Mouse (Mus musculus): Measurements from ENCODE around the gene Epo.

The Epo gene

GRCm38 (mm10) chr5:137533117-137533827, at the start of gene Epo, which contains the start of gene Gnb2:
Gene Epo, minus strand, starts transcription at chr5:137533242.
Gene Gnb2, minus strand, starts transcription at chr5:137533510.
- Histone ChIP-seq H3K9me3 (ENCODE audit: low read length) (no peaks in the 10 kb centered on the region), H3K4me1 (replicated peaks; ENCODE audit: low read depth, low read length) (peaks cover 46% of the 10 kb centered on the region), H3K27me3 (ENCODE audit: insufficient read depth, low read length) (peaks cover 14% of the 10 kb centered on the region), H3K36me3 (ENCODE audit: insufficient read depth, low read length) (peaks cover 22% of the 10 kb centered on the region), H3K4me3 (replicated peaks; ENCODE audit: low read length) (peak within 1 kb of the TSS; percentile 89)
- no peak for TF ChIP-seq NANOG (IDR thresholded peaks at IDR 0.05; ENCODE audit: borderline replicate concordance, low read length)
- TF ChIP-seq POU5F1 (IDR thresholded peaks at IDR 0.05; ENCODE audit: borderline replicate concordance, low read length), result no peak
- TF ChIP-seq CTCF (conservative IDR thresholded peaks at IDR 0.05; ENCODE audit: low read length), result no peak

DNA sequence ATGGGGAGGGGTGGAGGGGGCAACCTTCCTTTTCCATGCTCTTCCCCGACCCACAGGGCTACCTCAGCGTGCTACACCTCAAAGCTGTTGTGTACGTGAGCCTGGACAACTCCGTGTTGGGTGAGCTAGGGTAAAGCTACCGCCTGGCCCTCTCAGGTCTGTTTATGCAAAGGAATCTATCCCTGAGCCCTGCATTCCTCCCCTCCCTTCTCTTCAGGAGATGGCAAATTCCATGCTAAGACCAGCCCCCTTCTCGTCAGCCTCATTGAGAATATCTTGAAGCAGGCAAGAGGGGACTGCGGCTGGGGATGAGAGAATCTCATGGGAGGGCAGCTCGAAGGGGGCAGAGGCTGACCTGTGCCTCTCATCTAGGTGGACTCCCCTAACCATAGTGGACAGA, 49.7 kb upstream of the Epo start:
- H3K4me1 ChIP-seq (replicated peaks; ENCODE audit: low read depth, low read length), result peaks cover 42% of the 10 kb centered on the region
- TF ChIP-seq CTCF (conservative IDR thresholded peaks at IDR 0.05; ENCODE audit: low read length) (no peak), POU5F1 (IDR thresholded peaks at IDR 0.05; ENCODE audit: borderline replicate concordance, low read length) (no peak), NANOG (IDR thresholded peaks at IDR 0.05; ENCODE audit: borderline replicate concordance, low read length) (no peak)

DNA sequence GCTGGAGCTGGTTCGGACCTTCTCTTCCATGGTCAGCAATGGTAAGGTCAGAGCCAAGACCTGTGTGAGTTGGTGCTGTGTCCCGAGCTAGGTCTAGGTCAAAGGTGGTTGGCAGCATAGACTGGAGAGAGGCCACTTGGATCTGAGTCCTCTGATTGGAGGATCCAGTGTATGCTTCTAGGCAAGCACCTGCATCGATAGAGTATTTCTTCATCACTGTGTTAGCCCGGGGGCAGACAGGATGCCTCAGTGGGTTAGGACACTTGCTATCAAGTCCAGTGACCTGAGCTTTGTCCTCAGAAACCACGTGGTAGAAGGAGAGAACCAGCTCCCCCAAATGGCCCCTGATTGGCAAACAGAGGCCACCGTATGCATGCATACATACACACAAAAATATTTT, 47.2 kb upstream of the Epo start:
- H3K9me3 ChIP-seq (ENCODE audit: low read length), result no peaks in the 10 kb centered on the region
- no peaks in the 10 kb centered on the region for H3K36me3 ChIP-seq (ENCODE audit: insufficient read depth, low read length)
- no peak overlapping the region for H3K4me3 ChIP-seq (replicated peaks; ENCODE audit: low read length)
- peaks cover 51% of the 10 kb centered on the region for H3K27me3 ChIP-seq (ENCODE audit: insufficient read depth, low read length)
- no peak for TF ChIP-seq NANOG (IDR thresholded peaks at IDR 0.05; ENCODE audit: borderline replicate concordance, low read length)
- no peak for TF ChIP-seq POU5F1 (IDR thresholded peaks at IDR 0.05; ENCODE audit: borderline replicate concordance, low read length)
- TF ChIP-seq CTCF (conservative IDR thresholded peaks at IDR 0.05; ENCODE audit: low read length), result no peak
- H3K4me1 ChIP-seq (replicated peaks; ENCODE audit: low read depth, low read length), result peaks cover 27% of the 10 kb centered on the region

More for the DNA sequence above, 49.7 kb upstream of the Epo start:
- Histone ChIP-seq H3K36me3 (ENCODE audit: insufficient read depth, low read length) (no peaks in the 10 kb centered on the region), H3K27me3 (ENCODE audit: insufficient read depth, low read length) (peaks cover 39% of the 10 kb centered on the region), H3K9me3 (ENCODE audit: low read length) (no peaks in the 10 kb centered on the region), H3K4me3 (replicated peaks; ENCODE audit: low read length) (peak overlapping the region; percentile 68)

DNA sequence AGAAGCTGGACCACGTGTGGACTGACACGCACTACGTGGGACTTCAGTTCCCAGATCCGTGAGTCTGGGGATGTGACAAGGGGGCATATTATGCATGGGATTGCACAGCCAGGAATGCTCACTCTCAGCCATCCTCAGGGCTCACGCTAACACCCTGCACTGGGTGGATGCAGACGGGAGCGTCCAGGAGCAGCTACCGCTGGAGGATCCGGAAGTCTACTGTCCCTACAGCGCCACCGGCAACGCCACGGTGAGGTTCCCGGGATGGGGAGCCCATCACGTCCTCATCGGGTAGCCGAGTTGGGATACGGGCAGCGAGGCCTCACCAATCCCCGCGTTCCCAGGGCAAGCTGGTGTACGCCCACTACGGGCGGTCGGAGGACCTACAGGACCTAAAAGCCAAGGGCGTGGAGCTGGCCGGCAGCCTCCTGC, 41.4 kb upstream of the Epo start:
- H3K4me1 ChIP-seq (replicated peaks; ENCODE audit: low read depth, low read length), result peaks cover 33% of the 10 kb centered on the region
- peaks cover 51% of the 10 kb centered on the region for H3K27me3 ChIP-seq (ENCODE audit: insufficient read depth, low read length)
- H3K4me3 ChIP-seq (replicated peaks; ENCODE audit: low read length), result peak overlapping the region; percentile 52; the same call in 1 of the 2 replicates
- H3K36me3 ChIP-seq (ENCODE audit: insufficient read depth, low read length), result no peaks in the 10 kb centered on the region
- H3K9me3 ChIP-seq (ENCODE audit: low read length), result no peaks in the 10 kb centered on the region
- peak; percentile 24 for TF ChIP-seq CTCF (conservative IDR thresholded peaks at IDR 0.05; ENCODE audit: low read length)
- TF ChIP-seq POU5F1 (IDR thresholded peaks at IDR 0.05; ENCODE audit: borderline replicate concordance, low read length), result no peak

DNA sequence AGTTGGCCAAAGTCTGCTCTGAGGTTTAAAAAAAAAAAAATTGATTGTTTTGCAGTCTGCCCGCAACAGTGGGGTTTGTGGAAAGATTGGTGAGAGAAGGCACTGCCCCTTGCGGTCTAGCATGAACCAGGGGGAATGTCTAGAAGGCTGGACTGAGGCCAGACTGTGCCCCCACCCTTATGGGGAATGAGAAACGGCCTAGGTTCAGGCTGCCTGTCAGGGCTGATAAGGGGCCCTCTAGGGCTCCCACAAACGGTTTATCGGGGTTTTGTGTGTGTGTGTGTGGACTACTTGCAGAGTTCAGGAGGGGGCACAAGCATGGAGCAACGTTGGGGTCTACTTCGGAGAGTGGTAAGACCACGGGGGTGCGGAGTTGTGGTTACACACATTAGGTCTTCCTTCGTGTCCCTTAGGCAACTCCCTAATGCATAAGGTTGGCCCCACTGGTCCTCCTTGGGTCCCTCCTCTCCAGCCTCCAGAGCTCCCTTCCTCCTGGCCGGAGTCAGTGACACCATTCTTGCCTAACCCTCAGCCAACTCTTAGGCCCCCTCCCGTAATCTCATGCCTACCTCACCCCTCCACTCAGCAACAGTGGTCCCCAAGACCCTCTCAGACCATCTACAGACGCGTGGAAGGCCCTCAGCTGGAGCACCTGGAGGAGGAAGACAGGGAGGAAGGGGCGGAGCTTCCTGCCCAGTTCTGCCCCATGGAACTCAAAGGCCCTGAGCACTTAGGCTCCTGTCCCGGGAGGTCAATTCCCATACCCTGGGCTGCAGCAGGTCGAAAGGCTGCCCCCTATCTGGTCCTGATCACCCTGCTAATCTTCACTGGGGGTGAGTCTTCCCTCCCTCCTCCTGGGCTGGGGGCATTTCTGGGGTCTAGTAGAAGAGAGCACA, 37.9 kb upstream of the Epo start:
- Histone ChIP-seq H3K9me3 (ENCODE audit: low read length) (no peaks in the 10 kb centered on the region), H3K4me1 (replicated peaks; ENCODE audit: low read depth, low read length) (peaks cover 49% of the 10 kb centered on the region), H3K27me3 (ENCODE audit: insufficient read depth, low read length) (peaks cover 50% of the 10 kb centered on the region), H3K4me3 (replicated peaks; ENCODE audit: low read length) (no peak overlapping the region), H3K36me3 (ENCODE audit: insufficient read depth, low read length) (no peaks in the 10 kb centered on the region)
- no peak for TF ChIP-seq POU5F1 (IDR thresholded peaks at IDR 0.05; ENCODE audit: borderline replicate concordance, low read length)
- no peak for TF ChIP-seq CTCF (conservative IDR thresholded peaks at IDR 0.05; ENCODE audit: low read length)
- TF ChIP-seq NANOG (IDR thresholded peaks at IDR 0.05; ENCODE audit: borderline replicate concordance, low read length), result no peak

DNA sequence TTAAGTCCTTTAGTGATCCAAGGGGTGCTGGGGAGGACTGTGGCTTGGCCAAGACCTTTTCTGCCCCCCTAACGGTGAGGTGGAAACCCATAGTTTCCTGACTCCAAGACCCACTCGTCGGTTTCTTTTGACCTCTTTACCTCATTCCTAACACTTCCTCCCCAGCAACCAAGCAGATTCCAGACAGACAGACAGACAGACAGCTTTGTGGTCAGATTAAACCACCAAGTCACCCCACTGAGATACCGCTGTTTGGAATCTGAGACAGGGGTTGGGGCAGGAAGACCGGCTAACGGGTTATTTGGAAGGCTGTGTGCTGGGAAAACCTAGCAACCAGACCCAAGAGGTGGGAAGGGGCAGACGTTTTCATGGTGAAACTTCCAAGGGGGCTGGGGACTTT, 37.1 kb upstream of the Epo start:
- Histone ChIP-seq H3K9me3 (ENCODE audit: low read length) (no peaks in the 10 kb centered on the region), H3K4me1 (replicated peaks; ENCODE audit: low read depth, low read length) (peaks cover 53% of the 10 kb centered on the region), H3K4me3 (replicated peaks; ENCODE audit: low read length) (no peak overlapping the region), H3K36me3 (ENCODE audit: insufficient read depth, low read length) (no peaks in the 10 kb centered on the region), H3K27me3 (ENCODE audit: insufficient read depth, low read length) (peaks cover 50% of the 10 kb centered on the region)
- TF ChIP-seq POU5F1 (IDR thresholded peaks at IDR 0.05; ENCODE audit: borderline replicate concordance, low read length) (no peak), CTCF (conservative IDR thresholded peaks at IDR 0.05; ENCODE audit: low read length) (no peak), NANOG (IDR thresholded peaks at IDR 0.05; ENCODE audit: borderline replicate concordance, low read length) (no peak)

GRCm38 (mm10) chr5:137569665-137570064, 36.6 kb upstream of the Epo start, which contains the start of gene Tfr2:
Gene Tfr2, plus strand, starts transcription at chr5:137569840.
- Histone ChIP-seq H3K27me3 (ENCODE audit: insufficient read depth, low read length) (peaks cover 44% of the 10 kb centered on the region), H3K36me3 (ENCODE audit: insufficient read depth, low read length) (no peaks in the 10 kb centered on the region), H3K4me1 (replicated peaks; ENCODE audit: low read depth, low read length) (peaks cover 50% of the 10 kb centered on the region), H3K9me3 (ENCODE audit: low read length) (no peaks in the 10 kb centered on the region), H3K4me3 (replicated peaks; ENCODE audit: low read length) (peak within 1 kb of the TSS; percentile 45; the same call in 1 of the 2 replicates)
- TF ChIP-seq CTCF (conservative IDR thresholded peaks at IDR 0.05; ENCODE audit: low read length) (no peak), POU5F1 (IDR thresholded peaks at IDR 0.05; ENCODE audit: borderline replicate concordance, low read length) (no peak), NANOG (IDR thresholded peaks at IDR 0.05; ENCODE audit: borderline replicate concordance, low read length) (no peak)

DNA sequence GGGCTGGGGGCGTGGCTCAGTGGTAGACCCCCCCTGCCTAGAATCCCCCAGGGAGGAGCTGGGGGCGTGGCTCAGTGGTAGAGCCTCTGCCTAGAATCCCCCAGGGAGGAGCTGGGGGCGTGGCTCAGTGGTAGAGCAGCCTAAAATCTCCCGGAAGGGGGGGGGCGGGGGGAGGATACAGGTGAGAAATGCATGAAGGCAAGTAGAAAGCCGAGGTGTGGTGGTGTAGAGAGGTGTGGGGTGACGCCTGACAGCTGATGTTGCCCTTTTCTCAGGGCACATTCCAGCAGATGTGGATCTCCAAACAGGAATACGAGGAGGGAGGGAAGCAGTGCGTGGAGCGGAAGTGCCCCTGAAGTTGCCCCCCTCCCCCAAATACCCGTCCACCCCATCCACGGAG, 36.0 kb upstream of the Epo start:
- Histone ChIP-seq H3K36me3 (ENCODE audit: insufficient read depth, low read length) (no peaks in the 10 kb centered on the region), H3K27me3 (ENCODE audit: insufficient read depth, low read length) (peaks cover 38% of the 10 kb centered on the region), H3K9me3 (ENCODE audit: low read length) (no peaks in the 10 kb centered on the region), H3K4me1 (replicated peaks; ENCODE audit: low read depth, low read length) (peaks cover 48% of the 10 kb centered on the region), H3K4me3 (replicated peaks; ENCODE audit: low read length) (no peak overlapping the region; the same call in 1 of the 2 replicates)
- no peak for TF ChIP-seq POU5F1 (IDR thresholded peaks at IDR 0.05; ENCODE audit: borderline replicate concordance, low read length)
- no peak for TF ChIP-seq CTCF (conservative IDR thresholded peaks at IDR 0.05; ENCODE audit: low read length)
- TF ChIP-seq NANOG (IDR thresholded peaks at IDR 0.05; ENCODE audit: borderline replicate concordance, low read length), result no peak
